Mouse (Mus musculus): Measurements from ENCODE around the gene Mettl21c. TPM values are rescaled to one million over a fixed set of nuclear protein-coding genes. Genes with fewer than 3 reads are reported as not detected.

Mettl21c gene
- polyA plus RNA-seq (2015; fragmentation: Nextera tagmentation; extraction: Ambion mirVana): 0.59 and 0.72 TPM in 2 replicates

GRCm38 (mm10) chr1:44019934-44020333, at the start of gene Mettl21c:
TSS of gene Mettl21c (minus strand) at chr1:44020034.

GRCm38 (mm10) chr1:44061836-44062235, 42.0 kb upstream of the Mettl21c start, which contains the start of gene Gm8251:
TSS of gene Gm8251 (minus strand) at chr1:44061936.

Other genes starting within 250 kb of the Mettl21c start
- 16.7 and 18.2 TPM in 2 replicates for gene Uxs1, start 192.2 kb downstream of the Mettl21c start, polyA plus RNA-seq (2015; fragmentation: Nextera tagmentation; extraction: Ambion mirVana)
- 28.3 and 30.2 TPM in 2 replicates for gene Tpp2, start 86.4 kb downstream of the Mettl21c start, polyA plus RNA-seq (2015; fragmentation: Nextera tagmentation; extraction: Ambion mirVana)
- 0.08 and 0.13 TPM in 2 replicates for gene Gm8251, start 41.9 kb upstream of the Mettl21c start, polyA plus RNA-seq (2015; fragmentation: Nextera tagmentation; extraction: Ambion mirVana)
- gene Tex30, start 82.4 kb upstream of the Mettl21c start, polyA plus RNA-seq (2015; fragmentation: Nextera tagmentation; extraction: Ambion mirVana): 74.0 and 78.2 TPM in 2 replicates
- 16.6 and 17.3 TPM in 2 replicates for gene Kdelc1, start 98.8 kb upstream of the Mettl21c start, polyA plus RNA-seq (2015; fragmentation: Nextera tagmentation; extraction: Ambion mirVana)
- 3.5 and 4.1 TPM in 2 replicates for gene Bivm, start 98.9 kb upstream of the Mettl21c start, polyA plus RNA-seq (2015; fragmentation: Nextera tagmentation; extraction: Ambion mirVana)
- 6.6 and 8.0 TPM in 2 replicates for gene Ercc5, start 127.7 kb upstream of the Mettl21c start, polyA plus RNA-seq (2015; fragmentation: Nextera tagmentation; extraction: Ambion mirVana)
- 0.05 and 0.08 TPM in 2 replicates for gene Mettl21e, start 198.9 kb upstream of the Mettl21c start, polyA plus RNA-seq (2015; fragmentation: Nextera tagmentation; extraction: Ambion mirVana)